Mouse (Mus musculus): ENCODE results near the gene Psmd8. TPM values are rescaled to one million over a fixed set of nuclear protein-coding genes. Genes with fewer than 3 reads are reported as not detected.
A peak's percentile ranks its signal among the peaks of the same experiment; 100 is the strongest.
"Not testable (repeated sequence)": the region's sequence is repeated elsewhere in the genome, so short reads cannot be mapped to it uniquely, and the experiment has no call there.

Gene Psmd8
- total RNA-seq (2015; ENCODE audit: low replicate concordance): 85.4 and 103 TPM in 2 replicates
- 66.3 and 68.3 TPM in 2 replicates for total RNA-seq (2017; ENCODE audit: low replicate concordance)

DNA sequence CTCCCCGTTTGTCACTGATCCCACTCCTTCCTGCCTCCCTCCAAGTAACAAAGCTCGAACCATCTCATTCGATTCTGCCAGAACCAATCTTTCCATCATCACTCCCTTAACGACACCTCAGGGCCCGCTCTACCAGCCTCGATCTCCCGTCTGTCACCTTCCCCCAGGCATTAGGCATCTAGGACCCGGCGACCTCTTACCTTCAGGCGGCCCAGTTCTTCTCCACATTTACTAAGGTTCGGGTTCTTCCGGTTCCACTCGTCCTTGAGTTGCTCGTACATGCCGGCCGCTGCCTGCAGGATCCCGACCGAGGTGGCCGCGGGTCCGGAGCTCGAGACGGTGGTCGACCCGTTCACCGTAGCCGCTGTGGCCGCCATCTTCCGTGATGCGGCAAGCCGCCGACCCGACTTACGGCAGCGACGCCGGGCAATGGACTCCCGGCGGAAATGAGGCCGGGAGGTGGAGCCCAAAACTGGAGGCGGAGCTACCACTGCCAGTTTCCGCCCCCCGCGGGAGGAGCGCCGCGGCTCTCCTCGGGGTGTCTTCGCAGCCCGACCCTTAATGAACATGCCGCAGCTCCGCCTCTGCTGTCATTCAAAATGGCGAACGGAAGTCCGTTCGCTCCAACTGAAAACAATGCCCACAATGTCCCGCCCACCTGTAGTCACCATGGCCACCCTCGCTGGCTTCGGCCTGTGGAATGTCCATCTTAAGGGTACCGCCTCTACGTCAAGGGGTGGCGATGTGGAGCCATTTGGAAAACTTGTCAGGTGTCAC lies at the start of gene Psmd8:
Psmd8 (minus strand) TSS at position 625 of the 777 bp plus-strand sequence.
- ATAC-seq (replicated peaks; ENCODE audit: low FRiP score, poor library complexity, severe bottlenecking): peak; percentile 98

DNA sequence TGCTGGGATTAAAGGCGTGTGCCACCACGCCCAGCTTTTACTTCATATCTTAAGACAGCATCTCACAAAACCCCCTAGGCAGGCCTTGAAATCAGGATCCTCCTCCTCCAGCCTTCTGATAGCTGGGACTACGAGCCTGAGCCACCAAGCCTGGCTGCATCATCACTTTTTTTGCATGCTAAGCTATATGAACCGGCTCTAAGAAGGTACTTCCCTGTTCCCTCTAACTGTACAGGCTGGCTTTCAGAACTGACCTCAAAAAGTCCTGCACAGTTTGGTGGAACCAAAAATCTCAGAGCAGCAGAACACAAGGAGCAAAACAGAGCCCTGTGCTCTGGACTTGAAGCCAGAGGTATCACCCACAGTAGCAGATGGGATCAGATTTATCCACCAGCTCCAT lies 47.7 kb upstream of the Psmd8 start:
- ATAC-seq (replicated peaks; ENCODE audit: low FRiP score, poor library complexity, severe bottlenecking): no peak

DNA sequence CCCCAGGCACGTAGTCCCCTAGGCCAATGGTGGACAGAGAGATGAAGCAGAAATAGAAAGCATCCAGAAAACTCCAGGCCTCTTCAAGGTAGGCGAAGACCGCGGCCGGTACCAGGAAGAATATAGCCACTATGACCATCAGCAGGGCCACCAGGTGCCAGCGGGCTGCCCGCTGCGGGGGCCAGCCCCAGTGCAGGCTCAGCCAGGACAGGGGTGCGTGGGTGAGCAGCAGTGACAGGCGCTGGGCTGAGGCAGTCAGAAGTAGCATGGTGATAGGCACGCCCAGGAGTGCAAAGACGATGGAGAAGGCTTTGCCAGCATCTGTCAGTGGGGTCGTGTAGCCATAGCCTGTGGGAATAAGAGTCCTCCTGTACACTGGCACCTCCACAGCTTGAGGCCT lies 45.0 kb upstream of the Psmd8 start:
- ATAC-seq (replicated peaks; ENCODE audit: low FRiP score, poor library complexity, severe bottlenecking): no peak

DNA sequence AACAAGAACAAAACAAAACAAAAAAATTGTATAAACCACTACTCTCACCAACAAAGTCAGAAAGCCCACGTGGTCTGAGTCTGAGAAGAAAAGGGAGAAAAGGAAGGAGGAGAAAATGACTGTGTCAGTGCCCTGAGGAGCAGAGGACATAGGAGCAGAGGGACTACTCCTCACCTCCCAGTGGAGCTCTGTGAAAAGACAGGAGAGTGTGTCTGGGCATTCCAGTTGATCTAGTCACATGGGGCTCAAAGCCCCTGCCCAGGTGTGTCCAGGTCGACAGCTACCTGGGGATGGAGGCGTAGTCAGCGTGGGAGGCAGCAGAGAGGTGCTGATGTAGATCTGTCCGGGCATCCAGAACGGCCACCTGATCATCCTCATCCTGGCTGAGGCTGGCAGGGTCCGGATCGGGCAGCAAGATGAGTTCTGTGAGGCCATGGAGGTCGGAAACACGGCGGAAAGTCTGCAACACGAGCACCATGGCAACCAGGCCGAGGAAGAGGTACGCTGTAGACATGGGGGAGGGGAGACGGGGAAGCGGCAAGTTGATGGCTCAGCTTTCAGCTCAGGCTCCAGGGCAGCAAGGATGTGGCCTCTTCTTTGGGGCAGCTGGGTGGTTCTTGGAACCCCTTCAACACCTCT lies 44.4 kb upstream of the Psmd8 start:
- ATAC-seq (replicated peaks; ENCODE audit: low FRiP score, poor library complexity, severe bottlenecking): no peak

DNA sequence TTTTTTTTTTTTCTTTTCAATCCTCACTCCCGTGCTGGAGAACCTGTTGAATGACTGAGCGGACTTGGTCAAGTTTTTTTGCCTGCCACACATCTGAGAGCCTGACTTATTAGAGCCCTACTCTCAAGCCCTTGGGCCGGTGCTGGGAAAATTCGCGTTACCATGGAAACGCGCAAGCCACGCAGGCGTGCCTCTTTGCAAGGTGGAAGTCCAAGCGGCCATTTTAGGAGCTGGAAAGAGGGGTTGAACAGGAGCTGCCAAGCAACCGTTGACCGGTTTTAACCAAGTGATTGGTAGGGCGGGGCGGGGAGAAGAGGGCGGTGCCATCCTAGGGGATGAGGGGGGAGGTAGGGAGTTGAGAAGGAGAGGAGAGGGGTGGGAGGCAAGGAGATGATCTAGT lies 34.3 kb upstream of the Psmd8 start:
- ATAC-seq (replicated peaks; ENCODE audit: low FRiP score, poor library complexity, severe bottlenecking): no peak

DNA sequence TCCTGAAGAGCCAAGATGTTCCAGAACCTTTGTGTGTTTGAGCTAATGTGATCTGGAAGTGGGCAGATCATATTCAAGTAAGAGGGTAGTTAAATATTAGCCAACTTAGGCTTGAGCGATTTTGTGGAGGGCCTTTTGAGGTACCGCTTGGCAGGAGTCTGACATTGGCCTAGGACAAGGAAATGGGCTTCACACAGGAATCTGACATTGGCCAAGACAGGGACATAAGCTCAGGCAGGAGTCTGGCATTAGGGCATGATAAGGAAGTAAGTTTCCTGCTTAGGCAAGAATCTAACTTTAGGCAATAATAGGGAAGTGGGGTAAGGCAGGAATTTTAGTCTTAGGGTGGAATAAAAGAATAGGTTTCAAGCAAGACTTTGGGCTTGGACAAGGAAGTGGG lies 33.7 kb upstream of the Psmd8 start:
- ATAC-seq (replicated peaks; ENCODE audit: low FRiP score, poor library complexity, severe bottlenecking): no peak

DNA sequence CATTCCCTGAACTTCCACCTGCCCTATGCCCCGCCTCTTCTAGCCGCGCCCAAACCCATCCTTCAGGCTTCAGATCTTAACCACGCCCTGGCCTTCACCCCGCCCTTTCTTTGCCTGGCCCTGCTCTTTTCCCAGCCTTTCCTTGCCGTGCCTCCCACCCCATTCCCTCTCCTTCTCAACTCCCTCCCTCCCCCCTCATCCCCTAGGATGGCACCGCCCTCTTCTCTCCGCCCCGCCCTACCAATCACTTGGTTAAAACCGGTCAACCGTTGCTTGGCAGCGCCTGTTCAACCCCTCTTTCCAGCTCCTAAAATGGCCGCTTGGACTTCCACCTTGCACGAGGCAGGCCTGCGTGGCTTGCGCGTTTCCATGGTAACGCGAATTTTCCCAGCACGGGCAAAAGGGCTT lies 33.2 kb upstream of the Psmd8 start, which contains the start of gene Catsperg1:
Catsperg1 (minus strand) TSS at position 361 of the 408 bp plus-strand sequence.
- no peak for ATAC-seq (replicated peaks; ENCODE audit: low FRiP score, poor library complexity, severe bottlenecking)

DNA sequence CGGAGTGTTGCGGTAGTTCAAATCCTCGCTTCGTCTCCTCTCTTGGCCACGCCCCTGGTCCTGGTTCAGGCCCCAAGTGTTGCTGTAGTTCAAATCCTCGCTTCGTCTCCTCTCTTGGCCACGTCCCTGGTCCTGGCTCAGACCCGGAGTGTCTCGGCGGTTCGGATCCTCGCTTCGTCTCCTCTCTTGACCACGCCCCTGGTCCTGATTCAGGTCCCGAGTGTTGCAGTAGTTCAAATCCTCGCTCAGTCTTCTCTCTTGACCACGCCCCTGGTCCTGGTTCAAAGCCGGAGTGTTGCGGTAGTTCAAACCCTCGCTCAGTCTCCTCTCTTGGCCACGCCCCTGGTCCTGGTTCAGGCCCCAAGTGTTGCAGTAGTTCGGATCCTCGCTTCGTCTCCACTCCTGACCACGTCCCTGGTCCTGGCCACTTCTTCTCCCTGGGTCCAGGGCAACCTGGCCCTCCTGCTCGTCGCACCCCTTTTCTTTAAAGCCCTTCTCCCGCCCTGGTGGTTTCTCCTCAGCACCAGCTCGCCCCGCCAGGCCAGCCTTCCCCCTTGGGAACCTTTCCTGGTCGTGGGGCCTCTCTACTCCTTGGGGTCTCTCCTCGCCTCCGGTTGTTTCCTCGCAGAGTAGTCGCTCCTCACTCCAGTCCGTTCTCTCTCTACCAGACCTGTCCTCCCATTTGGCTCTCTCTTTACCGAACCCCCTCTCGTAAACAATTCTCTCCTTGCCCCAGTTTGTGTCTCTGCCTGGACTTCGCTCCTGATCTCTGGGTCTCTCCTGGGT lies 32.5 kb upstream of the Psmd8 start:
- not testable (repeated sequence) for ATAC-seq (replicated peaks; ENCODE audit: low FRiP score, poor library complexity, severe bottlenecking)

DNA sequence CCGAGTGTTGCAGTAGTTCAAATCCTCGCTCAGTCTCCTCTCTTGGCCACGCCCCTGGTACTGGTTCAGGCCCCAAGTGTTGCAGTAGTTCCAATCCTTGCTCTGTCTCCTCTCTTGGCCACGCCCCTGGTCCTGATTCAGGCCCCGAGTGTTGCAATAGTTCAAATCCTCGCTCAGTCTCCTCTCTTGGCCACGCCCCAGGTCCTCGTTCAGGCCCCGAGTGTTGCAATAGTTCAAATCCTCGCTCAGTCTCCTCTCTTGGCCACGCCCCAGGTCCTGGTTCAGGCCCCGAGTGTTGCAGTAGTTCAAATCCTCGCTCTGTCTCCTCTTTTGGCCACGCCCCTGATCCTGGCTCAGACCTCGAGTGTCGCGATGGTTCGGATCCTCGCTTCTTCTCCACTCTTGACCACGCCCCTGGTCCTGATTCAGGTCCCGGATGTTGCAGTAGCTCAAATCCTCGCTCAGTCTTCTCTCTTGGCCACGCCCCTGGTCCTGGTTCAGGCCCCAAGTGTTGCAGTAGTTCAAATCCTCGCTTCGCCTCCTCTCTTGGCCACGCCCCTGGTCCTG lies 31.8 kb upstream of the Psmd8 start:
- ATAC-seq (replicated peaks; ENCODE audit: low FRiP score, poor library complexity, severe bottlenecking): no peak

DNA sequence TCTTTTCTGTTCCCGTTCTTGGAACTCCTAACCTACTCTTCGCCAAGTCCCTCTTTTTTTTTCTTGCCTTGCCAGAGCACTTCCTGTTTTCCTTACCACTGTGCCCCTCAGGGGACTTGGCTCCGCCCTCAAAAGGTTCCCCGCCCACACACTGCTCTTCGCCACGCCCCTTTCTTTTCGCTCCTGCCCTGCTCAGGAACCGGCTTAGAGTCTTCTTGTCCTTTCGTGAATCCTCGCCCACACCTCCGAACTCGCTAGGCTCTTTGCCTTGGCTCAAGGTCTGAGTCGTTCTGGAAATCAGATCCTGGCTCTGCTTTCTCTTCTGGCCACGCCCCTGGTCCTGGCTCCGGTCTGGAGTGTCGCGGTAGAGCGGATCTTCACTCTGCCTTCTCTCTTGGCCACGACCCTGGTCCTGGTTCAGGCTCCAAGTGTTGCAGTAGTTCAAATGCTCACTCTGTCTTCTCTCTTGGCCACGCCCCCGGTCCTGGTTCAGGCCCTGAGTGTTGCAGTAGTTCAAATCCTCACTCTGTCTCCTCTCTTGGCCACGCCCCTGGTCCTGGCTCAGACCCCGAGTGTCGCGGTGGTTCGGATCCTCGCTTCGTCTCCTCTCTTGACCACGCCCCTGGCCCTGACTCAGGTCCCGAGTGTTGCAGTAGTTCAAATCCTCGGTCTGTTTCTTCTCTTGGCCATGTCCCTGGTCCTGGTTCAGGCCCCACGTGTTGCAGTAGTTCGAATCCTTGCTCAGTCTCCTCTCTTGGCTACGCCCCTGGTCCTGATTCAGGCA lies 31.1 kb upstream of the Psmd8 start:
- peak; percentile 55 for ATAC-seq (replicated peaks; ENCODE audit: low FRiP score, poor library complexity, severe bottlenecking)

DNA sequence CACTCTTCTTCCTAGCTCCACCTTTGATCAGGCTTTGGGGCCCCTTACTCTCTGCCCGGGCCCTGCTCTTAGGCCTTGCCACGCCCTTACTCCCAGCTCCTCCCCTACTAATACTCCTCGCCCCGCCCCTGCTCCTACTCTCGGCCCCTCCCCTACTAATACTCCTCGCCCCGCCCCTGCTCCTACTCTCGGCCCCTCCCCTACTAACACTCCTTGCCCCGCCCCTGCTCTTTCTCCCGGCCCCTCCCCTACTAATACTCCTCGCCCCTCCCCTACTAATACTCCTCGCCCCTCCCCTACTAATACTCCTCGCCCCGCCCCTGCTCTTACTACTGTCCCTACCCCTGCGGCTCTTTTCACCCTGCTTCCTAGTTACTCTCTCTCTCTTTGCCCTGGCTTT lies 30.5 kb upstream of the Psmd8 start:
- not testable (repeated sequence) for ATAC-seq (replicated peaks; ENCODE audit: low FRiP score, poor library complexity, severe bottlenecking)

DNA sequence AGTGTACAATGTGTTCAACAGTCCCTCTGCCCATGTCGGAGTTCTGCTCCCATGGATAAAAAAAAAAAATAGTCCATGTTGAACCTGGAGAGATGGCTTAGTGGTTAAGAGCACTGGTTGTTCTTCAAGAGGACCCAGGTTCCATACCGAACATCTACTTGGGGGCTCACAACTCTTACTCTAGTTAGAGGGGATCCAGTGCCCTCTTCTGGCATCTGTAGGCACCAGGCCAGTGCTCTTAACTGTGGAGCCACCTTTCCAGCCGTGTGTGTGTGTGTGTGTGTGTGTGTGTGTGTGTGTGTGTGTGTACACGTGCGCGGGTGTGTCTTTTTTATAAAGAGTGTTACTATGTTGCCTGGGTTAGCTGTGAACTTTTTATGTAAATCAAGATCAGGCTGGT lies 22.1 kb upstream of the Psmd8 start:
- ATAC-seq (replicated peaks; ENCODE audit: low FRiP score, poor library complexity, severe bottlenecking): no peak

DNA sequence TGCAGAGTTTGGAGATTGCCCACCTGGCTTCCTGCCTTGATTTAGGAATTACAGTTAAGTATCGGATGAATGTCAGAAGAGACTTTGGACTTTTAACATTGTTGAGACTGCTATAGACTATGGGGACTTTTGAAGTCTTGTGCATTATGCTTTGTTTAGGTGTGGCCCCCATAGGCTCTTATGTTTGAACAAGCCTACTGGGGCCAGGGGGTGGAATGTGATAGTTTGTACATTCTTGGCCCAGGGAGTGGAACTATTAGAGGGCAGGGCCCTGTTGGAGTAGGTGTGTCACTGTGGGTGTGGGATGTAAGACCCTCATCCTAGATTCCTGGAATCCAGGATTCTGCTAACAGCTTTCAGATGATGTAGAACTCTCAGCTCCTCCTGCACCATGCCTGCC lies 13.7 kb upstream of the Psmd8 start:
- not testable (repeated sequence) for ATAC-seq (replicated peaks; ENCODE audit: low FRiP score, poor library complexity, severe bottlenecking)

DNA sequence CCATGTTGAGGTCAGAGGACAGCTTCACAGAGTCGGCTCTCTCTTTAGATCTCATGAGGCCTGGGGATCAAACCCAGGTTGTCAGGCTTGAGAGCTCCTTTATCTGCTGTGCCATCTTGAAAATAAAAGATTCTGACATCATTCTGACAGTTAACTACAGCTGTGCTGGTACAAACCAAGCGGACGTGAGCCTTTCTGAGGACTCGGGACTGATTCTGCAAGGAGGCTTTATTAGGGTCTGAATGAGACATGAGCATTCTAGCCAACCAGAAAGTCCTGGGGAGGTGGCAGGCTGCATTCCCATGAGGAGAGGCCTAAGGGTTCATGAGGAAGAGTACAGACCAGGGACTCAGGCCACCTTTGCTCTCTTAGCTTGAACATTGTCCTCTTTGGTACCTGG lies 822 bp upstream of the Psmd8 start:
- ATAC-seq (replicated peaks; ENCODE audit: low FRiP score, poor library complexity, severe bottlenecking): not testable (repeated sequence)

DNA sequence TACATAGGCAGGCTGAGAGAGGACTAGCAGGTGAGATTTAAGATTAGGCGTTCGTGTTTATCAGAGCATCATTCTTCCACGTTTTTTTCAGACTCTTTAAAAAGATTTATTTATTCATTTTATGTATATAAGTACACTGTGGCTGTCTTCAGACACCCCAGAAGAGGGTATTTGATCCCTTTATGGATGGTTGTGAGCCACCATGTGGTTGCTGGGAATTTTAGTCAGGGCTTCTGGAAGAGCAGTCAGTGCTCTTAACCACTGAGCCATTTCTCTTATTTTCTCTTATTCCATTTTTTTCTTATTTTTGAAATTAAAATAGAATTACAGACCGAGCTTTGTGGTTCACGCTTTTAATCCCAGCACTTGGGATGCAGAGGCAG lies 344 bp upstream of the Psmd8 start:
- ATAC-seq (replicated peaks; ENCODE audit: low FRiP score, poor library complexity, severe bottlenecking): no peak

DNA sequence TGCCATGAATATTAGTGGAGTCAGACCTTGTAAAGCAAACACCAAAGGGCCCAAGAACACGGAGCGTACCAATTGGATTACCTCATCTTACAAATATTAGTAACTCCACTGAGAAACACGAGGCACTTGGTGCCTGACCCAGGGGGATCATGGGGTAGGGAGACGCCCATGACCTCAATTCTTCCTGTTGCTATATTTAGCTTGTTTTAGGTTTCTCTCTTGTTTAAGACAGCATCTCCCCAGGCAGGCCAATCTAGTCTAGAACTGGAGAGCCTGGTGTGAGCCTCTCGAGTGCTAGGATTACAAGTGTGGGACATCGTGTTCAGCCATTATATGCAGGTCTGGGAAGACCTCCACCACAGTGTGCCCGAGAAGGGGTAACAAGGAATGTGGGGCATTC lies 1.2 kb downstream of the Psmd8 start:
- no peak for ATAC-seq (replicated peaks; ENCODE audit: low FRiP score, poor library complexity, severe bottlenecking)

DNA sequence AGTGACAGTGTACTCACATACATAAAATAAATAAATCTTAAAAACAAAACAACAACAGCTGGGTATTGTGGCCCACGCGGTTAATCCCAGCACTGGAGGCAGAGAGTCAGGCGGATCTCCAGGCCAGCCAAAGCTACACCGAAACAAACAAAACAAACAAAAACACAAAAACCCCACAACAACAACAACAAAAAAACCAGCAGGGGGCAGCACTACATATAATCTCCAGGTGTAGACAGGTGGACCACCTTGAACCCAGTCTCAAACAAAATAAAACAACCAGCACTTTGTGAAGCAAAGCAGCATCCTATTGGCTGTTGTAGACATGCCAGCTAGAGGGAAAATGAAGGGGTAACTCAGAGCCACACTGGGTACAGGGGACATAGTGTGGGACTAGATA lies 2.4 kb downstream of the Psmd8 start:
- ATAC-seq (replicated peaks; ENCODE audit: low FRiP score, poor library complexity, severe bottlenecking): no peak

DNA sequence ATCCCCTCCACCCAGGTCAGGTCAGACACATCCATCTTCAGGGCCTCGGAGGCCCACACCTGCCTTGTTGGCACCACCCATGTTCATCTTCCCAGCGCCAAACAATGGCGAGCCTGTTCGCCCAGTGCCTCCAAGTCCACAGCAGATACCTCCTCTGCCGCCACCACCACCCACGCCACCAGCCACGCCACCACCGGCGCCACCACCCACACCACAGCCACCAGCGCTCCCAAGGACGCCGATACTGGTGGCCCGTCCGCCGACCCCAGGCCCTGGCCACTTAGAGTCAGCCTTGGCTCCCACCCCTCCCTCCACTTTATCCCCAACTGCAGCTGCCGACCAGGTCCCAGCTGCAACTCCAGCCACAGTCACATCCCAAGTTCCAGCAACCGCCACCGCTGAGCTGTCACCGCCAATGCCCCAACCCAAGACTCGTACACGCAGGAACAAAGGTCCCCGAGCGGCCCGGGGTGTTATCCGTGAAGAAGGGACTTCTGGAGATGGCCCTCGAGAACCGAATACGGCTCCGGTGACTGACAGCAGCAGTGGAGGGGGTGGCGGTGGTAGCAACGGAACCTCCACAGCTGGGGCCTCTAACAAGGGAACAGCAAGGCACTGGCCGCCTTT lies 8.0 kb downstream of the Psmd8 start:
- ATAC-seq (replicated peaks; ENCODE audit: low FRiP score, poor library complexity, severe bottlenecking): no peak

DNA sequence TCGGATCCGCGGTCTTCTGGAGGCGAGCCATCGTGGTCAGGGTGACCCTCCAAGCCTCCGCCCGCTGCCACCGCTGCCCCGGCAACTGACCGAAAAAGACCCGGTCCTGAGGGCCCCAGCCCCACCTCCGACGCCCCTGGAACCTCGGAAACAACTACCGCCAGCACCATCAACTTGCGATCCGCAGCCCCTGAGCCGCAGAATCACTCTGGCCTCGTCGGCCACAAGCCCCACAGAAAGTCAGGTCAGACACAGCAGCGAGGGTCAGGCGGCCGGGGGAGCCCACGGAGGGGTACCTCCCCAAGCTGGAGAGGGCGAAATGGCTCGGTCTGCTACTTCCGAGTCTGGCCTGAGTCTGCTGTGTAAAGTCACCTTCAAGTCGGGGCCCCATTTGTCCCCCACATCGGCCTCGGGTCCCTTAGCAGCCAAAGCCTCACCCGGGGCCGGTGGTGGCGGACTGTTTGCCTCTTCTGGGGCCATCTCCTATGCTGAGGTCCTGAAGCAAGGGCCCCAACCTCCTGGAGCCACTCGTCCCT lies 8.9 kb downstream of the Psmd8 start:
- no peak for ATAC-seq (replicated peaks; ENCODE audit: low FRiP score, poor library complexity, severe bottlenecking)

Data from erythroid progenitor cell, adult 5-6 weeks (primary cell).